23 mouse cellular contexts compared by ENCODE assay signal in the genomic region with DNA sequence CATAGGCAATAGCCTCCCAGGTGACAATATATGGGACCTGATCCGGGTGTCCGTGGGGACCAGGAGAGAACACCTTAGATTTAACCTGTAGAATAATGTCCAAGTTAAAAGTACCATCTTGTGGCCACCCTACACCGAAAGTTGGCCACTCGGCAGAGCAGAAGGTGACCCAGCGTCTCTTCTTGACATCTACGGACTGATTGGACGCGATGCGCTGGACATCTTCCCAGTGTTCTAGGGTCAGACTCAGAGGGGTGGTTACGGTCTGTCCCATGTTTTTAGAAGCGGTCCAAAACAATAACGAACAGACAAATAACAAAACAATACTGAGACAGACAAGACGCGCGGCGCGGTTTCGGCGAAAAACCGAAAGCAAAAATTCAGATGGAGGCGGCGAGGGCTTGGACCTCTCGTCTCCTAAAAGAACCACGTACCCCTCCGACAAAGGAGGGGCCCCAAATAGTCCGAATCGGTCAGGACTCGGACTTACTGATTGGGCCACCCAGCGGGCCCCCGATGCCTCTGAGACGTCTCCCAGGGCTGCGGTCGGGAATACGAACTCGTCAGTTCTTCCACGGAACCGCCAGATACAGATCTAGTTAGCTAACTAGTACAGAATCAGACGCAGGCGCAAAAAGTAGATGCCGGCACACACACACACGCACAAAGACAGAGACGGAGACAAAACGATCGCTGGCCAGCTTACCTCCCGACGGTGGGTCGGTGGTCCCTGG. TPM values are rescaled to one million over a fixed set of nuclear protein-coding genes. Genes with fewer than 3 reads are reported as not detected.
"Had no signal": no experiment of that assay in that cellular context is flagged by ENCODE, and none has a peak within 500 bp of the region (broad histone marks: within the 10 kb centered on the region; RNA-seq: fewer than 3 reads in every experiment).

No protein-coding gene starts in this region.

RNA-seq across cellular contexts. Expression of a gene that starts 26.5 kb away (rescaled TPM):
- total RNA-seq: heart, postnatal 10 days; heart, postnatal 14 days; heart, postnatal 25 days; heart, postnatal 36 days; heart, postnatal 4 days; hematopoietic stem cell, adult 5-6 weeks; hindbrain, postnatal 0 days; layer of hippocampus, adult 2 months; layer of hippocampus, postnatal 36 days; left cerebral cortex, adult 8-10 months had no signal
- polyA plus RNA-seq: heart, embryonic 13.5 days; heart, embryonic 15.5 days; heart, postnatal 0 days; inflammation-experienced regulatory T-cells, adult 6 months; intestine, embryonic 14.5 days; intestine, embryonic 16.5 days; intestine, postnatal 0 days; kidney, adult 2 months; kidney, embryonic 14.5 days; kidney, embryonic 15.5 days; kidney, embryonic 16.5 days; kidney, postnatal 0 days; large intestine, adult 2 months had no signal
